ENCODE assay signal across 10 mouse cellular contexts in genomic region chr16:94536417-94537158, GRCm38 (mm10). TPM values are rescaled to one million over a fixed set of nuclear protein-coding genes. Genes with fewer than 3 reads are reported as not detected.
A peak's percentile ranks its signal among the peaks of the same experiment; 100 is the strongest.
DNase-seq lines count a peak whose midpoint lies in the region; ATAC-seq and TF ChIP-seq lines count a peak whose summit lies in the region.
"Had no signal": no experiment of that assay in that cellular context is flagged by ENCODE, and none has a peak within 500 bp of the region (broad histone marks: within the 10 kb centered on the region; RNA-seq: fewer than 3 reads in every experiment).

No protein-coding gene starts in this region.

- H3K36me3 ChIP-seq in liver, embryonic 12.5 days = no peaks in the 10 kb centered on the region
- no peaks in the 10 kb centered on the region for H3K36me3 ChIP-seq in liver, embryonic 11.5 days (ENCODE audit: control insufficient read depth, insufficient read depth, low read length)
- H3K36me3 ChIP-seq in kidney, postnatal 0 days (ENCODE audit: insufficient read depth, low read length) = no peaks in the 10 kb centered on the region
- H3K36me3 ChIP-seq in forebrain, embryonic 13.5 days (ENCODE audit: poor library complexity, severe bottlenecking) = no peaks in the 10 kb centered on the region
- no peaks in the 10 kb centered on the region for H3K36me3 ChIP-seq in forebrain, embryonic 11.5 days (ENCODE audit: control insufficient read depth, insufficient read depth, low read length)

- intact Hi-C loops in gastrocnemius, postnatal 14 days (cut with DNase I; ENCODE audit: low total_unique reads) = no loop called here

- TF ChIP-seq CTCF in kidney, postnatal 0 days (IDR thresholded peaks at IDR 0.05; ENCODE audit: low read depth) = no peak

- no peaks in the 10 kb centered on the region for H3K9me3 ChIP-seq in liver, embryonic 12.5 days (replicated peaks)
- no peaks in the 10 kb centered on the region for H3K9me3 ChIP-seq in liver, embryonic 11.5 days (ENCODE audit: control insufficient read depth, low read length)
- H3K9me3 ChIP-seq in kidney, postnatal 0 days (replicated peaks; ENCODE audit: low read length) = no peaks in the 10 kb centered on the region
- no peaks in the 10 kb centered on the region for H3K9me3 ChIP-seq in forebrain, embryonic 13.5 days (replicated peaks)
- no peaks in the 10 kb centered on the region for H3K9me3 ChIP-seq in forebrain, embryonic 11.5 days (ENCODE audit: control insufficient read depth, low read length)

- H3K4me2 ChIP-seq in liver, embryonic 12.5 days = no peak overlapping the region
- H3K4me2 ChIP-seq in liver, embryonic 11.5 days = no peak overlapping the region
- H3K4me2 ChIP-seq in kidney, postnatal 0 days (ENCODE audit: low read length) = no peak overlapping the region
- no peak overlapping the region for H3K4me2 ChIP-seq in forebrain, embryonic 13.5 days
- H3K4me2 ChIP-seq in forebrain, embryonic 11.5 days (ENCODE audit: low read depth, low read length, severe bottlenecking) = no peak overlapping the region

- 75% methylated on average over 7 of the region's 7 CpGs for WGBS in liver, embryonic 12.5 days (ENCODE audit: insufficient replicate concordance)
- 84% methylated on average over 7 of the region's 7 CpGs for WGBS in liver, embryonic 11.5 days
- WGBS in kidney, postnatal 0 days = 48% methylated on average over 7 of the region's 7 CpGs
- 89% methylated on average over 7 of the region's 7 CpGs for WGBS in forebrain, embryonic 13.5 days
- 79% methylated on average over 7 of the region's 7 CpGs for WGBS in forebrain, embryonic 11.5 days

- H3K27me3 ChIP-seq in liver, embryonic 12.5 days (replicated peaks) = no peaks in the 10 kb centered on the region
- H3K27me3 ChIP-seq in liver, embryonic 11.5 days (replicated peaks; ENCODE audit: control insufficient read depth, insufficient read depth, low read length) = no peaks in the 10 kb centered on the region
- no peaks in the 10 kb centered on the region for H3K27me3 ChIP-seq in kidney, postnatal 0 days (ENCODE audit: insufficient read depth, low read length)
- no peaks in the 10 kb centered on the region for H3K27me3 ChIP-seq in forebrain, embryonic 13.5 days
- H3K27me3 ChIP-seq in forebrain, embryonic 11.5 days (ENCODE audit: control insufficient read depth, insufficient read depth, low read length) = no peaks in the 10 kb centered on the region
- H3K27me3 ChIP-seq: Patski had no signal

- peaks cover 10% of the 10 kb centered on the region; the same call in 1 of the 2 replicates for H3K4me1 ChIP-seq in liver, embryonic 12.5 days
- H3K4me1 ChIP-seq in liver, embryonic 11.5 days (replicated peaks; ENCODE audit: control insufficient read depth, insufficient read depth, low read length) = 0 out of 2 replicates have a peak, but pooled peaks cover 4% of the 10 kb centered on the region
- 0 out of 2 replicates have a peak, but pooled peaks cover 4% of the 10 kb centered on the region for H3K4me1 ChIP-seq in kidney, postnatal 0 days (replicated peaks; ENCODE audit: insufficient read depth, low read length)
- H3K4me1 ChIP-seq in forebrain, embryonic 13.5 days = no peaks in the 10 kb centered on the region
- H3K4me1 ChIP-seq in forebrain, embryonic 11.5 days (replicated peaks; ENCODE audit: control insufficient read depth, insufficient read depth, low read length) = no peaks in the 10 kb centered on the region

- no peak for DNase-seq in liver, embryonic 11.5 days (ENCODE audit: low spot score)
- peak; percentile 53 for DNase-seq in gastrocnemius, postnatal 14 days
- peak; percentile 58 for DNase-seq in kidney, postnatal 0 days (ENCODE audit: low spot score)
- DNase-seq in skeletal muscle tissue, adult 2 months (ENCODE audit: low read depth, low spot score) = peak; percentile 91
- DNase-seq in left cerebral cortex, adult 18-20 months (ENCODE audit: low spot score in 2 of 2) = no peak
- DNase-seq in forebrain, embryonic 11.5 days (ENCODE audit: low spot score) = no peak

- no peak overlapping the region for H3K27ac ChIP-seq in liver, embryonic 12.5 days
- no peak overlapping the region for H3K27ac ChIP-seq in liver, embryonic 11.5 days (ENCODE audit: low read depth, low read length)
- H3K27ac ChIP-seq in kidney, postnatal 0 days = 0 out of 2 replicates have a peak overlapping the region, but pooled peaks have one; percentile 47
- no peak overlapping the region for H3K27ac ChIP-seq in forebrain, embryonic 13.5 days
- H3K27ac ChIP-seq in forebrain, embryonic 11.5 days (ENCODE audit: low read depth, low read length) = no peak overlapping the region

- H3K9ac ChIP-seq in liver, embryonic 12.5 days = no peak overlapping the region
- H3K9ac ChIP-seq in liver, embryonic 11.5 days (ENCODE audit: low read depth, low read length) = no peak overlapping the region
- H3K9ac ChIP-seq in kidney, postnatal 0 days (ENCODE audit: low read depth, low read length) = no peak overlapping the region
- H3K9ac ChIP-seq in forebrain, embryonic 13.5 days = no peak overlapping the region
- no peak overlapping the region for H3K9ac ChIP-seq in forebrain, embryonic 11.5 days (ENCODE audit: low read length)

- H3K4me3 ChIP-seq in liver, embryonic 12.5 days = no peak overlapping the region
- no peak overlapping the region for H3K4me3 ChIP-seq in liver, embryonic 11.5 days (ENCODE audit: low read depth, low read length)
- H3K4me3 ChIP-seq in kidney, postnatal 0 days (replicated peaks; ENCODE audit: low read depth, low read length) = no peak overlapping the region
- no peak overlapping the region for H3K4me3 ChIP-seq in forebrain, embryonic 13.5 days
- no peak overlapping the region for H3K4me3 ChIP-seq in forebrain, embryonic 11.5 days (ENCODE audit: low read depth, low read length)

- ATAC-seq in liver, embryonic 12.5 days = 0 out of 2 replicates have a peak, but pooled peaks have one; percentile 18
- ATAC-seq in liver, embryonic 11.5 days (replicated peaks; ENCODE audit: low FRiP score) = no peak
- no peak for ATAC-seq in kidney, postnatal 0 days (replicated peaks; ENCODE audit: low FRiP score, low read depth)
- no peak for ATAC-seq in forebrain, embryonic 13.5 days
- no peak for ATAC-seq in forebrain, embryonic 11.5 days (replicated peaks; ENCODE audit: low FRiP score)
- ATAC-seq: forebrain, embryonic 14.5 days; Patski had no signal

RNA-seq across cellular contexts. Expression of gene Vps26c, which starts 10.0 kb away (rescaled TPM):
- polyA plus RNA-seq in liver, embryonic 12.5 days (2016; fragmentation: Nextera tagmentation; extraction: Ambion mirVana) = 25.8 and 27.7 TPM in 2 replicates
- polyA plus RNA-seq in liver, embryonic 11.5 days (2014; fragmentation: Nextera tagmentation; extraction: Ambion mirVana) = 37.3 and 39.3 TPM in 2 replicates
- total RNA-seq in gastrocnemius, postnatal 14 days (2021) = 10 to 100 TPM; 11.8 to 14.9 TPM
- polyA plus RNA-seq in kidney, postnatal 0 days (2015; fragmentation: Nextera tagmentation; extraction: Ambion mirVana) = 42.3 and 48.9 TPM in 2 replicates
- 10 to 100 TPM; 32.9 to 35.5 TPM for total RNA-seq in left cerebral cortex, adult 18-20 months (2021)
- polyA plus RNA-seq in forebrain, embryonic 13.5 days (2015; fragmentation: Nextera tagmentation; extraction: Ambion mirVana) = 65.2 and 66.0 TPM in 2 replicates
- polyA plus RNA-seq in forebrain, embryonic 11.5 days (2014; fragmentation: Nextera tagmentation; extraction: Ambion mirVana) = 51.3 and 59.6 TPM in 2 replicates

RNA-seq across cellular contexts. Expression of gene Dyrk1a, which starts 33.2 kb away (rescaled TPM):
- polyA plus RNA-seq in liver, embryonic 12.5 days (2016; fragmentation: Nextera tagmentation; extraction: Ambion mirVana) = 4.8 and 4.9 TPM in 2 replicates
- polyA plus RNA-seq in liver, embryonic 11.5 days (2014; fragmentation: Nextera tagmentation; extraction: Ambion mirVana) = 9.0 TPM in 2 replicates
- 10 to 100 TPM; 60.6 to 66.2 TPM for total RNA-seq in gastrocnemius, postnatal 14 days (2021)
- 8.5 and 8.6 TPM in 2 replicates for polyA plus RNA-seq in kidney, postnatal 0 days (2015; fragmentation: Nextera tagmentation; extraction: Ambion mirVana)
- total RNA-seq in left cerebral cortex, adult 18-20 months (2021) = 10 to 100 TPM; 94.8 to 96.3 TPM
- polyA plus RNA-seq in forebrain, embryonic 13.5 days (2015; fragmentation: Nextera tagmentation; extraction: Ambion mirVana) = 12.7 and 14.5 TPM in 2 replicates
- 12.0 and 13.5 TPM in 2 replicates for polyA plus RNA-seq in forebrain, embryonic 11.5 days (2014; fragmentation: Nextera tagmentation; extraction: Ambion mirVana)

Comparison
In these comparisons a context has a peak if more than half of its experiments do, and no peak if none do; other contexts are left out.
1. DNase-seq: peak in gastrocnemius, postnatal 14 days (single experiment), kidney, postnatal 0 days (single experiment) and skeletal muscle tissue, adult 2 months (single experiment); none in liver, embryonic 11.5 days (single experiment), left cerebral cortex, adult 18-20 months (0 of 2) and forebrain, embryonic 11.5 days (single experiment).